Mouse (Mus musculus) CH12F3 (cell line): ENCODE data around the gene Map2k1.

Experiments
- in situ Hi-C: fragments of 300-500 bp; cut with MboI; formaldehyde crosslinking; loops from 2 replicates; pipeline ENCODE4 v1.14.3; 2020; ENCODE audit warnings: low sequenced_read_pairs

Gene Map2k1

GRCm38 (mm10) chr9:64250111-64250730 lies 3.2 kb downstream of the Map2k1 start:
- in situ Hi-C loops, result no loop called here

- in situ Hi-C loops, result no loop called here
Measured at GRCm38 (mm10) chr9:64249371-64249770, 4.1 kb downstream of the Map2k1 start.

GRCm38 (mm10) chr9:64242381-64242831 lies 11.0 kb downstream of the Map2k1 start:
- in situ Hi-C loops, result no loop called here

- in situ Hi-C loops, result no loop called here
Measured at GRCm38 (mm10) chr9:64240681-64241080, 12.8 kb downstream of the Map2k1 start.

- in situ Hi-C loops, result no loop called here
Measured at GRCm38 (mm10) chr9:64240116-64240515, 13.3 kb downstream of the Map2k1 start.

GRCm38 (mm10) chr9:64236056-64236455 lies 17.4 kb downstream of the Map2k1 start:
- in situ Hi-C loops, result no loop called here

- in situ Hi-C loops, result no loop called here
Measured at GRCm38 (mm10) chr9:64234768-64235435, 18.5 kb downstream of the Map2k1 start, which contains the start of gene Uchl4. Uchl4 (plus strand) TSS chr9:64235201.

GRCm38 (mm10) chr9:64233656-64234055 lies 19.8 kb downstream of the Map2k1 start:
- in situ Hi-C loops, result no loop called here

- in situ Hi-C loops, result no loop called here
Measured at GRCm38 (mm10) chr9:64232257-64232957, 21.0 kb downstream of the Map2k1 start.

GRCm38 (mm10) chr9:64231674-64232073 lies 21.8 kb downstream of the Map2k1 start:
- in situ Hi-C loops, result no loop called here

GRCm38 (mm10) chr9:64231171-64231570 lies 22.3 kb downstream of the Map2k1 start:
- in situ Hi-C loops, result no loop called here

GRCm38 (mm10) chr9:64228972-64229371 lies 24.5 kb downstream of the Map2k1 start:
- in situ Hi-C loops, result no loop called here

GRCm38 (mm10) chr9:64227736-64228135 lies 25.7 kb downstream of the Map2k1 start:
- in situ Hi-C loops, result no loop called here

- in situ Hi-C loops, result no loop called here
Measured at GRCm38 (mm10) chr9:64225805-64226204, 27.6 kb downstream of the Map2k1 start.

GRCm38 (mm10) chr9:64222098-64222497 lies 31.3 kb downstream of the Map2k1 start:
- in situ Hi-C loops, result no loop called here

- in situ Hi-C loops, result no loop called here
Measured at GRCm38 (mm10) chr9:64221480-64221879, 32.0 kb downstream of the Map2k1 start.

GRCm38 (mm10) chr9:64220603-64221002 lies 32.8 kb downstream of the Map2k1 start:
- in situ Hi-C loops, result no loop called here

- in situ Hi-C loops, result no loop called here
Measured at GRCm38 (mm10) chr9:64219772-64220420, 33.5 kb downstream of the Map2k1 start.

- in situ Hi-C loops, result no loop called here
Measured at GRCm38 (mm10) chr9:64219305-64219704, 34.1 kb downstream of the Map2k1 start.

- in situ Hi-C loops, result no loop called here
Measured at GRCm38 (mm10) chr9:64217887-64218286, 35.5 kb downstream of the Map2k1 start.

- in situ Hi-C loops, result no loop called here
Measured at GRCm38 (mm10) chr9:64216641-64217040, 36.8 kb downstream of the Map2k1 start.
